Mouse (Mus musculus): ENCODE results near the gene Gm17545.
"Not testable (repeated sequence)": the region's sequence is repeated elsewhere in the genome, so short reads cannot be mapped to it uniquely, and the experiment has no call there.

Gm17545 gene

GRCm38 (mm10) chr9:22453990-22454389, at the start of gene Gm17545:
Gene Gm17545, plus strand, starts transcription at chr9:22454290.
- DNase-seq (ENCODE audit: low spot score in 2 of 2), result not testable (repeated sequence)

GRCm38 (mm10) chr9:22405414-22405813, 48.7 kb upstream of the Gm17545 start:
- DNase-seq (ENCODE audit: low spot score in 2 of 2), result no peak

GRCm38 (mm10) chr9:22407633-22408032, 46.5 kb upstream of the Gm17545 start:
- DNase-seq (ENCODE audit: low spot score in 2 of 2), result not testable (repeated sequence)

GRCm38 (mm10) chr9:22408344-22408743, 45.7 kb upstream of the Gm17545 start:
- not testable (repeated sequence) for DNase-seq (ENCODE audit: low spot score in 2 of 2)

- no peak for DNase-seq (ENCODE audit: low spot score in 2 of 2)
These were observed 44.6 kb upstream of the Gm17545 start for GRCm38 (mm10) chr9:22409501-22409900.

- DNase-seq (ENCODE audit: low spot score in 2 of 2), result peak; percentile 85 to 91
These were observed 42.9 kb upstream of the Gm17545 start, which contains the start of gene 9530077C05Rik for GRCm38 (mm10) chr9:22411002-22411857. Gene 9530077C05Rik, plus strand, starts transcription at chr9:22411513.

GRCm38 (mm10) chr9:22416187-22416586, 37.9 kb upstream of the Gm17545 start:
- DNase-seq (ENCODE audit: low spot score in 2 of 2), result no peak

GRCm38 (mm10) chr9:22417547-22417946, 36.5 kb upstream of the Gm17545 start:
- no peak for DNase-seq (ENCODE audit: low spot score in 2 of 2)

- no peak for DNase-seq (ENCODE audit: low spot score in 2 of 2)
These were observed 34.2 kb upstream of the Gm17545 start for GRCm38 (mm10) chr9:22419877-22420276.

GRCm38 (mm10) chr9:22420491-22420890, 33.6 kb upstream of the Gm17545 start:
- DNase-seq (ENCODE audit: low spot score in 2 of 2), result no peak

- no peak for DNase-seq (ENCODE audit: low spot score in 2 of 2)
These were observed 31.5 kb upstream of the Gm17545 start for GRCm38 (mm10) chr9:22422559-22422958.

- no peak for DNase-seq (ENCODE audit: low spot score in 2 of 2)
These were observed 30.6 kb upstream of the Gm17545 start for GRCm38 (mm10) chr9:22423507-22423906.

- DNase-seq (ENCODE audit: low spot score in 2 of 2), result no peak
These were observed 29.9 kb upstream of the Gm17545 start for GRCm38 (mm10) chr9:22424196-22424595.

GRCm38 (mm10) chr9:22424719-22425118, 29.4 kb upstream of the Gm17545 start:
- DNase-seq (ENCODE audit: low spot score in 2 of 2), result no peak

GRCm38 (mm10) chr9:22428028-22428665, 25.9 kb upstream of the Gm17545 start:
- no peak for DNase-seq (ENCODE audit: low spot score in 2 of 2)

- no peak for DNase-seq (ENCODE audit: low spot score in 2 of 2)
These were observed 25.3 kb upstream of the Gm17545 start for GRCm38 (mm10) chr9:22428666-22429410.

- no peak for DNase-seq (ENCODE audit: low spot score in 2 of 2)
These were observed 24.4 kb upstream of the Gm17545 start for GRCm38 (mm10) chr9:22429533-22430241.

GRCm38 (mm10) chr9:22430315-22430840, 23.7 kb upstream of the Gm17545 start:
- DNase-seq (ENCODE audit: low spot score in 2 of 2), result no peak

- DNase-seq (ENCODE audit: low spot score in 2 of 2), result no peak
These were observed 20.9 kb upstream of the Gm17545 start for GRCm38 (mm10) chr9:22433221-22433620.

- no peak for DNase-seq (ENCODE audit: low spot score in 2 of 2)
These were observed 20.0 kb upstream of the Gm17545 start for GRCm38 (mm10) chr9:22434101-22434500.

- no peak for DNase-seq (ENCODE audit: low spot score in 2 of 2)
These were observed 15.3 kb upstream of the Gm17545 start for GRCm38 (mm10) chr9:22438826-22439225.
